Mouse (Mus musculus) spleen, adult 12 weeks (tissue): ENCODE data around the gene Samd4.

Source experiments
- DNase-seq: peaks from one replicate; pipeline ENCODE4 v3.0.0; 2022; ENCODE audit warnings: low spot score

The Samd4 gene

DNA sequence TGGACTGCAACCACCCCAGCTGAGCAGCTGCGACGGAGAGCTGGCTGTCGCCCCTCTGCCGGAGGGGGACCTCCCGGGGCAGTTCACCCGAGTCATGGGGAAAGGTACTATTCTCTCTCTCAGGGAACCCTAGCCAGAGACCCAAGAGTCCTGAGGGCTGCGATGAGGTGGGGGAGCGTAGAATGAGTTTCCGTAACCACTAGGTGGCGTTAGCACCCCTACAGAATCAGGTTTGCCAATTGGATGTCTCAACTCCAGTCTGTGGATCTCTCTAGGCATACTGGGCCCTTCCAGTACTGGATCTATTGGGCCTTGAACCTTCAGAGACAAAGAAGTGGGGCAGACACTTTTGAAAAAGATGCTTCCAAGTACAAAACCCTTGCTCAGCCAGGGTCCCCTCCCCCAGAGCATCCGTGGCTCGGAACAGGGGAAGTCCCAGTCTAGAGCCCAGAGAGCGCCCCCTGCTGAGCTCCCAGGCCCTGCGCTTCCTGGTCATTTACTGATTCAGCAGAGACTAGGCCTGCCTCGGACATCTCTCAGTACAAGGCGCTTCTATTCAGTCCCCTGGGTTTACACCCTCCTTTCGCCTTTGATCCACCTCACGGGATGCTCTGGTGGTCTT lies 191.5 kb downstream of the Samd4 start:
- DNase-seq, result no peak

DNA sequence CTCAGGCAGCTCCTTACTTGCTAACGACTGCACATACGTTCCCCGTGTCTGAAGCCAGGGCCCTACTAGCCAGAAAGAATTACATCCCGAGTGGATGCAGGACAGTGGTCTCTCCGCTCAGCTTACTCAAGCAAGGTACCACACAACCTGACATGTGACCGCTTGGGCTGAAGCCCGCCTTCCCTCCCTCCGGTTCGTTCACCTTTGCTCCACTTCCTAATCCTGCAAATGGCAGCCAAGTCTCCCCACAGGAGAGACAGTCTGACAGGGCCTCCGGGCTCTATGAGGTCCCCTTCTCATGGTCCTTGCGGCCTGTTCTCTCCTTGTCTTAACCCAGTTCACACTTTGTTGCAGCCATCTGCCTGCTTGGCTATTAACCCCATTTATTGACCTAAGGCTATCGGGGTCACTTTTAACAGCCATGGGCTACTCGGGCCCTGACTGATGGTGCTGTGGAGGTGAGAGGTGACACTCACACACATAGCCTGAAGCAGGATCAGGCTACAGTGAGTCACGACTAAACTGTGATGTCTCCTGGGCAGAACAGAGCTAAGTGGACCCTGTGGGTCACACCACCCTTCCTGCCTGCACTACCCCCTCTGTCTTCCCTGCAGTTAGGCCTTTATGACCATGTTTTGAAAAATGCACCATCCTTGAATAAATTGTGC lies 192.5 kb downstream of the Samd4 start:
- no peak for DNase-seq

DNA sequence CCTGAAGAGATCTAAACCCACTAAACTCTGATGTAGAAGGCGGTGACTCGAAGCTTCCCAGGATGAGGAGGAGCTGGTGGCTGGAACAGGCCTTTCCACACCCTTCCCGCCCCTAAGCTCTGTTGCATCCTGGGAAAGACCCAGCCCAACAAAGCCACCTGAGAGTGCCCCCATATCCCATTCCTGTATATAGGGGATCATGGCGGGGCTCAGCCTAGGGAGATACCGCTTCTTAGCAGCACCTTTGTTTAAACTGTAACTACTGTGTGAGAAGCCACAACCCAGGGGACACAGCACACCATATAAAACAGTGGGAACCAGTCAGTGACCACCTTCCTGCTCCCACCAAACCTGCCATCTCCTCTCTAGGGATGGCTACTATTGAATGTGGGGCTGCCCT lies 193.2 kb downstream of the Samd4 start:
- no peak for DNase-seq

DNA sequence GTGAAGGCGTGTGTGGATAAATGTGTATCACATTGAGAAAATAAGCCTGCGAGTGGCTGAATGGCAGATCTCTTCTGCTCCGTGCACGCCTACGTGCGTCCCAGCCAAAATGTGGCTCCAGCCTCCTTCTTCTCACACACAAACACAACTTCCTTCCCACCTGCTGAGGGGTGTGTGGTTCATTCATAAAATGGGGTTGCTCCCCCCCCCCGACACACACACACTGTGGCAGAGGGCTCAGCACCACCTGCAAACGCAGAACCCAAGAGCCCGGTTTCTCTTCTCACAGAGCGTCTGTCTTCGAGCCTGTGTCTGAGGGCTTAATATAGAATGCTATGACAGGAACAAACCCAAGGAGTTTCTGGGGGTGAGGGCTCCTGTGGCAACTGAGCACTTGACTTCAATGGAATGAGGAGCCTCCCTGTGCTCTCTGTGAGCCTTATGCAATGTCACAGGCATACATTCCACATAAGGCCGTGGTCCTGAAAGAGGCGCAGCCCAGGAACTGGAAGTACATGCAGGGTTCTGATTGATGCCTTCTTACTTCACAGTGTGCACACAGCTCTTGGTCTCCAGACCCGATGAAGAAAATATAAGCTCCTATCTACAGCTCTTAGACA lies 194.4 kb downstream of the Samd4 start:
- DNase-seq, result no peak

GRCm38 (mm10) chr14:47077576-47077970 lies 194.9 kb downstream of the Samd4 start:
- DNase-seq, result no peak

DNA sequence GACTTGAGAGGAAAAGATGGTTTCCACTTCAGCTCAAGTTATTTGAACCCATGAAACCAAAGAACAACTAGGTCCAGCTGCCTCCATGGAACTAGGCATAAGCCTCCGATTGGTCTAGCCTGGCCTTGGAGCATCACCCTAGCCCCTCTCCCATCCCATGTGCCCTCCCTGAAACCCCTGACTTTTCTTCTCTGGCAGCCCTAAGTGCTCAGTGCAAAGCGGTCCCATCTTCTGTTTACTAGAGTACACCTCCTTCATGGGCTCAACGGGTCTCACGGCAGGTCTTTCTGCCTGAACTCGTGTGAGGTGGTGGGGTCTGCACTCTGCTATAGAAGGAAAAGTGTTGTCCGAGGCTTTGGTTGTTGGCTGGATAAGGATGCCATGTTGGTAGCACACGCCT lies 197.3 kb downstream of the Samd4 start:
- no peak for DNase-seq

GRCm38 (mm10) chr14:47083311-47083710 lies 200.7 kb downstream of the Samd4 start:
- no peak for DNase-seq

DNA sequence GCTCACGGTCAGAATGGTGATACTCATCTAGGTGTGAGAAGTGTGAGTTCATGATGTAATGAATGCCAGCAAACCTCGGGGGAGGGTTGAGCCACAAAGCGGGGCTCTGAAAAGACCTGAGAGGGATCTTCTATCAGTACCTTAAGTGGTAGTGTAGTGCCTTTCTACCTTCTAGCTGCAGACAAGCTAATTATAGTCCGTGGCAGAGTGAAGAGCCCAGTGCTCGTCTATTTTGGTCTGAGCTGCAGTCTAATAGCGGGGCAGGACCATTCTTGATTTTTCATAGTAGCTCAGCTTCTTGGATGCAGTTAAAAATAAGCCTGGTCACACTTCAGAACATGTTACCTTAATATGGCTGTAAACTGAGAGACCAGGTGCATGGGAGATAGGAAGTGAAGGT lies 201.2 kb downstream of the Samd4 start:
- DNase-seq, result no peak

DNA sequence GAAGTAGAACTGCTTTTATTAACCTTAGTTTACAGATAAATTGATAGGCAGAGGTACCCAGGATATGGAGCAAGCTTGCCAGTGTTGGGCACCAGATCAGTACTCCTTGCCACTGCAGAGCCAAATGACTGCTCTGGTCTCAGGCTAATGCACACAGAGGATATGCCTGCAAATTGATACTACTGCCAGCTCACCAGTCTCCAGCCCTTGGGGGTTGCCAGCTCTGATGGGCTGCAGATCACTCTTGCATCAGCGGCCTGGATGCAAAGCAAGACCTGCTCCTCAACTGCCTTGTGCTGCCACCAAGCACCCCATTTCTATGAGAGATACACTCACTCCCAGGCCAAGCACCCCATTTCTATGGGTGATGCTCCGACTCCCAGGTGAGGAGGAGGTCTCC lies 202.0 kb downstream of the Samd4 start:
- DNase-seq, result no peak

DNA sequence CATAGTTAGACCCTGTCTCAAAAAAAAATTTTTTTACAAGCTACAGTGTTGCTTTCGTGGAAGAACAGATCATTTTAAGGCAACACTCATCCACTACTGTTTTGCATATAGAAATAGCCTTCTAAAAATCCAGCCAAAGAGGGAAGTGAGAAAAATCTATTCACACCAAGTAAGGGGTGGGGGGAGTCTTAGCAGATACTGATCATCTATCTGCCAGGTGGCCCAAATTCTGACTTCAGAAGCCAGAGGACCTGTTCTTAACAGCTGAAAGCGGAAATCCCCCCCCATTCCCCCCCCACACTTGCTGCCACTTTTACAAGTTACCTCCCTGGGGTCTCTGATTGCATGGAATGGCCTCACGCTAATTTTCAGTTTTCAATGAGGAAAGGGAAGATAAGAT lies 203.5 kb downstream of the Samd4 start:
- no peak for DNase-seq

DNA sequence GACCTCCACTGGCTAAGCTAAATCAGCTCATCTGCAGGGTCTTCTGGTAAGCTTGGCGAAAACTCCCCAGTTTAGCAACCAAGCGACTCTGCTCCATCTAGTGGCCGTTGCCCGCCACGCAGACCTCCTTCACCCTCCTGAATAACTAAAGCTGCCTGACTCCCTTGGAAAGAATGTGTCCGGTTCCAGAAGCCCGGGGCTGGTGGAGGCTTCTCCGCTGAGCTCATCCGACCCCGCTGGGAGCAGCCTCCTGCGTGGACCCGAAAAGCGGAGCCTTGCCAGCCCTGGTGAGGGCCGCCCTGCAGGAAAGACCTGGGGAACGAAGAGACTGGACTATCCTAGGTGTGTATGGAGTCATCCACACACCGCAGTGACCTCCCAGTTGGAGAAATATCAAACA lies 204.1 kb downstream of the Samd4 start:
- DNase-seq, result peak; percentile 61

- peak; percentile 80 for DNase-seq
Measured at GRCm38 (mm10) chr14:47087182-47087581, 204.5 kb downstream of the Samd4 start.

- DNase-seq, result no peak
Measured at GRCm38 (mm10) chr14:47087669-47088250, 205.1 kb downstream of the Samd4 start.

GRCm38 (mm10) chr14:47088339-47088738 lies 205.7 kb downstream of the Samd4 start:
- peak; percentile 56 for DNase-seq

DNA sequence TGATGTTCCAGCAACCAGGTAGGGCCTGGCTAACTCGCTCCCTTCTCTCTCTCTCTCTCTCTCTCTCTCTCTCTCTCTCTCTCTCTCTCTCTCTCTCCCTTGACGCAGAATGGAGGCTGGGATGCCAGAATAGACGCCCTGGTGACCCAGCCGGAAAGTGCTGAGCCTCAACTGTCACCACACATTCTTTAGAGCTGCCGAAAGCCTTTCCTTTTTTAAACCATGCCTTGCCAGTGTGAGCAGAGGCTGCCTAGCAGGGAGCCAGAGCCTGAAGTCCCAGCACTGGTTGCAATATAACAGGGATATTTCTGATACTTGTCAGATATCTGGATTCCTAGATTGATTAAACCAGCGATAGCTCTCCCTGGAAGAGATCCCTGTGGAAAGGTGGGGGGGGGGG lies 206.5 kb downstream of the Samd4 start:
- no peak for DNase-seq

- DNase-seq, result no peak
Measured at GRCm38 (mm10) chr14:47091908-47092307, 209.3 kb downstream of the Samd4 start.

GRCm38 (mm10) chr14:47093355-47093792 lies 210.7 kb downstream of the Samd4 start:
- DNase-seq, result no peak

DNA sequence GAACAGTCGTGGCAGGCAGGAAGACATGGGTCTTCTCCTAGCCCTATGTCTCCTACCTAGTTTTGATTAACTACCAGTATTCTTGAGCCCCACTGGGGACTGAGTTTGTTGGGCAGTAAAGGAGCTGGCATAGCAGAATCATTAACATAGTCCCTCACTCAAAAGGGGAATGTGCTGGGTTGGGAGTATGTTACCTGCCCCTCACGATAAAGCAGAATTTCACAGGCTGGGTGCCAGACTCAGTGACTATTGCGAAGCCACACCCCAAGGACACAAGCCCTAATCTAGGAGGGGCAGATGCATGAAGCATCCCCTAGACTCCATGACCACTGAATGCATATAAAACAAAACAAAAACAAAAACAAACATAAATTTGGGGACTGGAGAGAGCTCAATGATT lies 212.4 kb downstream of the Samd4 start:
- peak; percentile 66 for DNase-seq

GRCm38 (mm10) chr14:47096357-47096756 lies 213.7 kb downstream of the Samd4 start:
- no peak for DNase-seq

GRCm38 (mm10) chr14:47104246-47105173 lies 221.9 kb downstream of the Samd4 start:
- no peak for DNase-seq

DNA sequence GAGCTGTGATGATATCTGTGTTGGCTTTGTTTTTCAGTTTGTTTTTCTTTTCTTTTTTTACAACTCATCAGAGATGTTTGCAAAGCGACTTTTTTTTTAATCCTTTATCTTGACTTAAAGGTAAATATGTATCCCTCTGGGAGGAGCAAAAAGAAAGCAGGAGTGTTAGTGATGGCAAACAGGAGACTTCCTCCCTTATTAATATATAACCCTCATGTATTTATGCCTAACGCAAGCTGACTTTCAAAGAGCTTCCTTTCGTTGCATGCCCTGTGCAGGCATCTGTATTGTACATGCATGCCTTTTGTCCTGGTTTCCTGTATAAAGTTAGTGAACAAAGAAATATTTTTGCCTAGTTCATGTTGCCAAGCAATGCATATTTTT lies 222.5 kb downstream of the Samd4 start:
- DNase-seq, result no peak

GRCm38 (mm10) chr14:47105755-47106154 lies 223.1 kb downstream of the Samd4 start:
- no peak for DNase-seq
